Mouse (Mus musculus) midbrain, embryonic 11.5 days (tissue): ENCODE measurements at regions not wholly inside any gene's neighbourhood (a gene's known extent, or its start where the extent isn't known, plus 50 kb on each side); places are given as distances from the start of the nearest gene placed in this dataset.

Experiments
- ATAC-seq: fragments of 200-750 bp; cut with Nextera tagmentation; 2 replicates; pipeline ENCODE4 v1.8.0; 2017; ENCODE audit warnings: moderate TSS enrichment, moderate library complexity; ENCODE audit not compliant: low FRiP score
- DNase-seq: peaks from one replicate; pipeline ENCODE4 v3.0.0; 2015; ENCODE audit warnings: low spot score; ENCODE audit errors: missing footprints
- H3K27ac ChIP-seq: fragments of 300-500 bp; sonication (generic); 2 replicates; pipeline ENCODE4 v1.5.1; 2014; ENCODE audit warnings: low read depth, low read length
- H3K27me3 ChIP-seq: fragments of 300-500 bp; sonication (generic); 2 replicates; pipeline ENCODE4 v1.6.1; 2014; ENCODE audit warnings: mild to moderate bottlenecking, low read length, moderate library complexity, mixed read lengths; ENCODE audit not compliant: control insufficient read depth, insufficient read depth
- H3K36me3 ChIP-seq: fragments of 300-500 bp; sonication (generic); 2 replicates; pipeline ENCODE4 v1.6.1; 2014; ENCODE audit warnings: mild to moderate bottlenecking, low read length, moderate library complexity, mixed read lengths; ENCODE audit not compliant: control insufficient read depth, insufficient read depth
- H3K4me1 ChIP-seq: fragments of 300-500 bp; sonication (generic); 2 replicates; pipeline ENCODE4 v1.6.1; 2014; ENCODE audit warnings: low read length; ENCODE audit not compliant: control insufficient read depth, insufficient read depth
- H3K4me2 ChIP-seq: fragments of 300-500 bp; sonication (generic); 2 replicates; pipeline ENCODE4 v1.6.1; 2014; ENCODE audit warnings: mild to moderate bottlenecking, moderate library complexity
- H3K4me3 ChIP-seq: fragments of 300-500 bp; sonication (generic); 2 replicates; pipeline ENCODE4 v1.5.1; 2014; ENCODE audit warnings: low read depth, low read length
- H3K9ac ChIP-seq: fragments of 300-500 bp; sonication (generic); 2 replicates; pipeline ENCODE4 v1.6.1; 2014; ENCODE audit warnings: low read length
- H3K9me3 ChIP-seq: fragments of 300-500 bp; sonication (generic); 2 replicates; pipeline ENCODE4 v1.6.1; 2016; ENCODE audit warnings: low read length; ENCODE audit not compliant: control insufficient read depth
- WGBS: fragments of 180-500 bp; shearing (Covaris S2); extraction: QIAGEN DNeasy Blood & Tissue Kit; methylation state at CpG from one replicate; pipeline ENCODE4 v1.1.7; 2014; 5-methylcytosine and 5-hydroxymethylcytosine counted together

DNA sequence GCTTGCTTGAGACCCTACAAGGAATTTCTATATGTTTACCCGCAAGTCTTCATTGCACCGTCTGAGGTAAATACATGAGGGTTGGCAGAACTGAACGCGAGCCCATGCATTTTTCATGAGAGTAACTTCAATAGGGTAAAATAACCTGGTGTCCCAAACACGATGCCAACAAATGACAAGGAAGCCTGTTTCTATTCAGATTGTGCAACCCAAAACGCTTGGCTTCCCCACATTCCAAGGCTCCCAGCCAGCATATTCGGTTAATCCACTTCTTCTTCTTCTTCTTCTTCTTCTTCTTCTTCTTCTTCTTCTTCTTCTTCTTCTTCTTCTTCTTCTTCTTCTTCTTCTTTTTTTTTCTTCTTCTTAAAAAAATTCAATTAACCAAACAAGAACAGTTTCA lies 616.4 kb downstream of the Kcnj2 start:
- no peak for ATAC-seq
- no peaks in the 10 kb centered on the region for H3K9me3 ChIP-seq
- no peaks in the 10 kb centered on the region for H3K36me3 ChIP-seq
- no peaks in the 10 kb centered on the region for H3K4me1 ChIP-seq
- peak; percentile 17 for DNase-seq
- H3K4me2 ChIP-seq, result no peak overlapping the region
- H3K27me3 ChIP-seq, result no peaks in the 10 kb centered on the region
- H3K9ac ChIP-seq, result no peak overlapping the region
- no peak overlapping the region for H3K27ac ChIP-seq
- 86% methylated on average over 7 of the region's 7 CpGs for WGBS
- no peak overlapping the region for H3K4me3 ChIP-seq

DNA sequence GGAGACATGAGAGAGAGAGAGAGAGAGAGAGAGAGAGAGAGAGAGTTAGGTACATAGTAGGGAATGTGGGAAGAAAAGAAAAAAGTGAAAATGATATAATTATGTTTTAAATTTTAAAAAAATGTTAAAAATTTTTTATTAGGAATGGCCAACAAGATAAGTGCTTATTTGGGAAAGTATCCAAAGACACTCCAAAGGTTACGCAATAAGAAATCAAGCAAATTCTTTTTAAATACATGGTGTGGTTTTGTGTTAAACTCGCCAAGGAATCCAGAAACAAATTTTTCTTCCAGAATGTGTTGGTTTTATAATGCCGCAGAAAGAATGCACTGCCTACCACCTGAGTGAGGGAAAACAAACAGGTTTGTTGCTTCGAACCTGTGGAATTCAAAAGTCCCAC lies 617.9 kb downstream of the Kcnj2 start:
- WGBS, result 91% methylated on average over 4 of the region's 4 CpGs
- H3K9ac ChIP-seq, result no peak overlapping the region
- no peaks in the 10 kb centered on the region for H3K36me3 ChIP-seq
- no peak overlapping the region for H3K27ac ChIP-seq
- no peak overlapping the region for H3K4me3 ChIP-seq
- H3K4me2 ChIP-seq, result no peak overlapping the region
- DNase-seq (peak; percentile 10), ATAC-seq (no peak)
- H3K4me1 ChIP-seq, result no peaks in the 10 kb centered on the region
- no peaks in the 10 kb centered on the region for H3K27me3 ChIP-seq
- no peaks in the 10 kb centered on the region for H3K9me3 ChIP-seq

DNA sequence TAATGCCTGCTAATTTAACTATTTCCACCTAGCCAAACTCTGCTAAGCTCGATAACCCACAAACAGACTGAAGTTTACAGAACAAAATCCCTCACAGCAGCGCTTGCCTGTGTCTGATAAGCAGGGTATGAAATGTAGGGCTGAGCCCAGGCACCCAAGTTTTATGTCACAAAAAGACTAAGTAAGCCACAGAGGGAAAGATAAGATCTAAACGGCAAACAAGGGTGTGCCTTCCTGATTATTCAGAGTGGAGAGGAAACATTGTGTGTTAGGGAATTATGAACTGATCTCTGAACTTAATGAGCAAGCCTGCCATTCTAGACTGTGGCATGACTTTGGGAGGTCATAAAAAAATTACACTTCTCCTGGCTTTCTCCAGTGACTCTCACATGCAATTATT lies 621.8 kb downstream of the Kcnj2 start:
- H3K36me3 ChIP-seq, result no peaks in the 10 kb centered on the region
- H3K9ac ChIP-seq, result no peak overlapping the region
- ATAC-seq (no peak), DNase-seq (peak; percentile 54)
- no peaks in the 10 kb centered on the region for H3K4me1 ChIP-seq
- no peaks in the 10 kb centered on the region for H3K27me3 ChIP-seq
- no peaks in the 10 kb centered on the region for H3K9me3 ChIP-seq
- 70% methylated on average over 3 of the region's 3 CpGs for WGBS
- no peak overlapping the region for H3K4me2 ChIP-seq
- no peak overlapping the region for H3K4me3 ChIP-seq
- H3K27ac ChIP-seq, result no peak overlapping the region

DNA sequence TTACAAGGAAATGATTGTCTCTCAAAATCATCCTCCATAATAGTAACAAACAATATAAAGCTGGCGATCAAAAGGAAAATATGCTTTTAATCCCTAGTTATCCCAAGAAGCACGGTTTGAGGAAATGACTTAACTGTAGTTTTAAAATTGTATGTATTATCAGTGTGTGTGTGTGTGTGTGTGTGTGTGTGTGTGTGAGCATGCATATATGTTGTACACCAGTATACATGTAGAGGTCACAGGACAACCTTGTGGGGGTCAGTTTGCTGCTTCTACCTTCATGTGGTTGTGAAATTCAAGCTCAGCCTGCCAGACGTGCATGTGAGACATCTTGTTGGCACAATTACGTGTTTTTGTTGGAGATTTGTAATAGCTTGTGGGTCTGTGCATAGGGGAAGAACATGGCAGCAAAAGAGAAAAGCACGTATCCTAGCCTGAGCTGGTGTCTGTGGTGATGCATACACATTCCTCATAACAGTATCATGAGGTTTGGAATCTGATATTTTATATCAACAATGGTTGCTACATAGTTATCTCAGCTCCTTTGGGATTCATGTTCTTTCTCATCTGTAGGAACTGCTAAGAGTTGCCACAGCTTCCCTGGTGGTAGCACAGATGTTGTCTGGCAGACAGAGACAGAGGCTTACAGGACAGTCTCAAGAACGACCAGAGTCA lies 622.4 kb downstream of the Kcnj2 start:
- peak; percentile 60 for DNase-seq
- no peak for ATAC-seq
- 87% methylated on average over 6 of the region's 6 CpGs for WGBS
- Histone ChIP-seq H3K36me3 (no peaks in the 10 kb centered on the region), H3K9me3 (no peaks in the 10 kb centered on the region), H3K27ac (no peak overlapping the region), H3K4me1 (no peaks in the 10 kb centered on the region), H3K4me3 (no peak overlapping the region), H3K4me2 (no peak overlapping the region), H3K27me3 (no peaks in the 10 kb centered on the region), H3K9ac (no peak overlapping the region)

- H3K36me3 ChIP-seq, result no peaks in the 10 kb centered on the region
- H3K27ac ChIP-seq, result no peak overlapping the region
- ATAC-seq (no peak), DNase-seq (peak; percentile 8)
- no peaks in the 10 kb centered on the region for H3K9me3 ChIP-seq
- no peaks in the 10 kb centered on the region for H3K27me3 ChIP-seq
- H3K4me2 ChIP-seq, result no peak overlapping the region
- 85% methylated on average over 2 of the region's 2 CpGs for WGBS
- no peak overlapping the region for H3K9ac ChIP-seq
- H3K4me3 ChIP-seq, result no peak overlapping the region
- no peaks in the 10 kb centered on the region for H3K4me1 ChIP-seq
Observed at GRCm38 (mm10) chr11:111689899-111690298, 623.9 kb downstream of the Kcnj2 start.

DNA sequence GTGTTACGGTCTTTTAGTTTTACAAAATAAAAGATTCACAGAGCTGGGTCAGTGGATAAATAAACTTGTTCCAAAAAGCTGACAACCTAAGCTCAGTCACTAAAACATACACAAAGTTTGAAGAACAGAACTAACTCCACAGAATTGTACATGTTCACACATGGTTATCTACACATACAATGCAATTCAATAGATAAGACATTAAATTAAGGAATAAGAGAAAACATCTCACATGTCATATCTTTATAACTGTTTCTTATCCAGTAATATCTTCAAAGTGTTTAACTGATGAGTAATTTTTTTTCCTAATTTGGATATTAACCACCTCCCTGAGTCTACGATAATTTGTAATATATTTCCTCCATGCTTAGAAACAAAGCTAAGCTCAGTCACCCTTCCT lies 625.5 kb downstream of the Kcnj2 start:
- WGBS, result 96% methylated on average over 2 of the region's 2 CpGs
- H3K36me3 ChIP-seq, result no peaks in the 10 kb centered on the region
- H3K4me2 ChIP-seq, result no peak overlapping the region
- no peaks in the 10 kb centered on the region for H3K9me3 ChIP-seq
- no peak overlapping the region for H3K4me3 ChIP-seq
- no peak overlapping the region for H3K9ac ChIP-seq
- no peaks in the 10 kb centered on the region for H3K4me1 ChIP-seq
- H3K27me3 ChIP-seq, result no peaks in the 10 kb centered on the region
- ATAC-seq, result no peak
- H3K27ac ChIP-seq, result no peak overlapping the region
- no peak for DNase-seq

DNA sequence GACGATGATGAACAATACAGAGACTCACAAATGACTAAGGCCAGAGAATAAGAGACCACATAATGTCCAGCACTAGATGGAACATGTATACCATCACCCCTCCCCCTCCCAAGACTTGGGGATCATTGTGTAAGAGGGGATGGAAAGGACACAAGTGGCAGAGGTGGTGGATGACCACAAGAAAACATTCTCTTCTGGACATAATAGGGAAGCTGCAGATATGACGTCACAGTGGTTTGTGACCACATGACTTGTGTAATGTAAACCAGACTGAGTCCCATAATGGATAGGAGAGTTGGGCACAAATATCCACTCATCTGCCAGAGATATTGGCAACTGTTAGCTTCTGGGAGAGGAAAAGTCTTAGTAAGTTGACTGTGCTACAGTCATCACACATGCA lies 630.7 kb downstream of the Kcnj2 start:
- WGBS, result 91% methylated on average over 2 of the region's 2 CpGs

DNA sequence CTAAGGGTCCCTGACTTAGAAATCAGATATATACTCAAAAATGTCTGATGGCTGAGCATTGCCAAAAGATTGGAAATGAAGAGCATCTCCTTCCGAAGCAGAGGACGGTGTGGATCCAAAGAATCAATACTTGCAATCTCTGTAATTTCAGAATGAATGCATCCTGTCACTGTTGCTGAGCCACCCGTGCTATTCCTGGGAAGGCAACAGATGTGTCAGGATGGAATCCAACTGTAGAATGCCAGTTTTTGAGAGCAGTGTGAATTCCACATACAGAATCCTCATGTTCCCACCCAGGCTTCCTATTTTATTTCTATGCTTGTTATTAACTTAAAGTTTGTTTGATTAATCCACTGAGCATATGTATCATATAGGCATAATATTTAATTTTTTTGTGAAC lies 633.9 kb downstream of the Kcnj2 start:
- H3K9me3 ChIP-seq, result no peaks in the 10 kb centered on the region
- WGBS, result 91% methylated on average over 3 of the region's 3 CpGs
- DNase-seq, result no peak

More for the DNA sequence above, 630.7 kb downstream of the Kcnj2 start:
- Histone ChIP-seq H3K9ac (no peak overlapping the region), H3K4me1 (no peaks in the 10 kb centered on the region), H3K4me3 (no peak overlapping the region), H3K4me2 (no peak overlapping the region), H3K27me3 (no peaks in the 10 kb centered on the region), H3K27ac (no peak overlapping the region), H3K9me3 (no peaks in the 10 kb centered on the region), H3K36me3 (no peaks in the 10 kb centered on the region)
- DNase-seq (no peak), ATAC-seq (no peak)

DNA sequence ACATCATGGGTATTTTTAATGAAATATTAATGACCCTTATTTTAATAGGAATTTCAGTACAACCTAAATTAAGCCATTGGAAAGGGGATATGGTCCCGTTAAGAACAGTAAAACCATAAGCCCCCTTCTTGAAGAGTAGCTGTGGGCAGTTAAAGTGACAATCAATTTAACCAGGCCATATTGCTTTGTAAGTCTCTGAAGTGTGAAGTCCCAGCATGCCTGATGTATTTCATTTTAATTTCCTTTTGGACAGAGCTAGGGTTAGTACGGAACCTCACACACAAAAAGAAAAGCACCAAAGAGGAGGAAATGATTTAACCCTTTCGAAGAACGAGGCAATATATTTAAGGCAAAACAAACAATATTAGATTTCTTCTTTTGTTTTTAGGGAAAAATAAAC lies 640.9 kb downstream of the Kcnj2 start:
- no peak overlapping the region for H3K4me2 ChIP-seq
- DNase-seq (no peak), ATAC-seq (no peak)
- WGBS, result 60% methylated on average over 4 of the region's 4 CpGs
- no peak overlapping the region for H3K9ac ChIP-seq
- H3K4me1 ChIP-seq, result no peaks in the 10 kb centered on the region
- no peak overlapping the region for H3K4me3 ChIP-seq
- H3K27me3 ChIP-seq, result no peaks in the 10 kb centered on the region
- H3K36me3 ChIP-seq, result no peaks in the 10 kb centered on the region
- no peak overlapping the region for H3K27ac ChIP-seq
- no peaks in the 10 kb centered on the region for H3K9me3 ChIP-seq

More for the DNA sequence above, 633.9 kb downstream of the Kcnj2 start:
- no peaks in the 10 kb centered on the region for H3K36me3 ChIP-seq
- H3K9ac ChIP-seq, result no peak overlapping the region
- H3K27me3 ChIP-seq, result no peaks in the 10 kb centered on the region
- H3K4me1 ChIP-seq, result no peaks in the 10 kb centered on the region
- no peak for ATAC-seq
- H3K4me3 ChIP-seq, result no peak overlapping the region
- no peak overlapping the region for H3K4me2 ChIP-seq
- no peak overlapping the region for H3K27ac ChIP-seq
